Mouse (Mus musculus): ENCODE results near the gene Hist1h2ap.
"Not testable (repeated sequence)": the region's sequence is repeated elsewhere in the genome, so short reads cannot be mapped to it uniquely, and the experiment has no call there.

Hist1h2ap gene

GRCm38 (mm10) chr13:21833461-21833860 lies at the start of gene Hist1h2ap, which contains the start of gene Hist1h2br:
Hist1h2ap (minus strand) TSS chr13:21833507.
Hist1h2br (plus strand) TSS chr13:21833743.
- DNase-seq (ENCODE audit: low spot score in 2 of 2) = not testable (repeated sequence)

DNA sequence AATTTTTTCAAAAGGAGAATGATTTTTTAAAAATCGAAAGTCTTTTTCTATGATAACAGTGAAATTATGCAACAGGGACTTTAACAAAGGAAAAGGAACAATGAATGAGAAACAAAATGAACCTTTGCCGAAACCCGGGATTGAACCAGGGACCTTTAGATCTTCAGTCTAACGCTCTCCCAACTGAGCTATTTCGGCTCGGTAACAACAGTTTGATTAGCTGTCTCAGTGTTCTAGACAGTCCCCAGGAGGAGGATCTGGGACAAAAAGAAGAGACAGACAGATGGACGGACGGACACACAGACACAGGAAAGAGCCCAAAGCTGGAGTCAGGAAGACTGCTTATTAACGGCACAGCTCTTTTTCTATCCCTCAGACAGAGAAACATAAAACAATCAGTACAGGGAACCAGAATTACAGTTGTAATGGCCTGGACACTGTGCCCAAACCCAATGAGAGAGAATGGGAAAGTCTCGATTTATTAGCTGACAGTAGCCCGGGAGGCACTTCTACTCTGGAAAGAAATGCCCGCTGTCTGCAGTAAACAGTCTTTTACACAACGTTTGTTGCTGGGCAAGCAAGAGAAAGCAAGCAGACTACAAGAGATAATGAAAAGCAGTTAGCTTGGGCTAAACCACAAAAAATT lies 49.6 kb upstream of the Hist1h2ap start:
- peak in 1 of 2 experiments; percentile 71 for DNase-seq (ENCODE audit: low spot score in 2 of 2)

DNA sequence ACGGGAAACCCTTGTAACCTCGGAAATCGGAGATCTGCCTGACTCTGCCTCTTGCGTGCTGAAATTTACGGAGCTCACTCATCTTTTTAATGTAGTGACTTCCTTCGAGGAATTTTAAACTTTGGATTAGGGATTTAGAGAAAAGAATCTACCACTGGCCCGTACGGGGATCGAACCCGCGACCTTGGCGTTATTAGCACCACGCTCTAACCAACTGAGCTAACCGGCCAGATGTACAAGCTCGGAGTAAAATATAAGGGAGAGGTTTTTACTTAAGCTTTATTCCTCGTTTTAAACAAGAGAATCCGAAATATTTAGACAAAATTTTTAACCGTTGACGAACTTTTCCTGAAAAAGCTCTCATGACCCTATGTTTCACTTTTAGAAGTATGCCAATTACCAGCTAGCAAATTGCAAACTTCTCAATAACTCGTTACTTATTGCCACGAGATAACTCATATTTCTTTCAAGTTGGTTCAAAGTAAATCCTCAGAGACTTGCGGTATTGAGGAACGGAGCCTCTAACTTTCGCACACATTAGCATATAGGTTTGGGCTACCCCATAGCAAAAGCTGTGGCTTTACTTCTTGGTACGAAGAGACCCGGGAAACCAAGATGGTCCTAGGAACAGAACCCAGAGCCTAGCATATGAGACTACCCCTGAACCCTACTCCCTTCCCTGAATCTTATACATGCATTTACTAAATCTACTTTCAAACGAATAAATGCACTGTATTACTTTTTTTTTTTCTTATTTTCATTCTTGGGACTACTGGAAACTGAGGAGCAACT lies 48.8 kb upstream of the Hist1h2ap start:
- DNase-seq (ENCODE audit: low spot score in 2 of 2) = peak in 1 of 2 experiments; percentile 58

- no peak for DNase-seq (ENCODE audit: low spot score in 2 of 2)
Observed at GRCm38 (mm10) chr13:21880735-21881134, 47.4 kb upstream of the Hist1h2ap start.

GRCm38 (mm10) chr13:21865503-21865902 lies 32.2 kb upstream of the Hist1h2ap start:
- not testable (repeated sequence) for DNase-seq (ENCODE audit: low spot score in 2 of 2)

GRCm38 (mm10) chr13:21861608-21862007 lies 28.3 kb upstream of the Hist1h2ap start:
- DNase-seq (ENCODE audit: low spot score in 2 of 2) = no peak

GRCm38 (mm10) chr13:21855698-21856162 lies 22.4 kb upstream of the Hist1h2ap start:
- peak; percentile 18 to 79 for DNase-seq (ENCODE audit: low spot score in 2 of 2)

DNA sequence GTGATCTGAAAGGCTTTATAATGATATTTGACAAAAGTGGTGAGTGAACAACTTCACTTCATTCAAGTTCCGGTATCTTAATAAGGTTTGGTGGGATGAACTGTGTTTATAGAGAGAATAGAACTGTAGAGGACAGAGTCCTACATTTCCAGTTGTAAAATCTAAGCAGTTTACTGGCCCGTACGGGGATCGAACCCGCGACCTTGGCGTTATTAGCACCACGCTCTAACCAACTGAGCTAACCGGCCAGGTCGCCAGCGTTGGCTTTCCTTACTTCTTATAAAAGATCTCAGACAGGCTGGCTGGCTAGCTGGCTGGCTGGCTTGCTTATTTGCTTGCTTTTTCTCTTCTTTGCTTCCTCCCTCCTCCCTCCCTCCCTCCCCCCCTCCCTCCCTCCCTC lies 21.8 kb upstream of the Hist1h2ap start:
- peak; percentile 22 to 91 for DNase-seq (ENCODE audit: low spot score in 2 of 2)

DNA sequence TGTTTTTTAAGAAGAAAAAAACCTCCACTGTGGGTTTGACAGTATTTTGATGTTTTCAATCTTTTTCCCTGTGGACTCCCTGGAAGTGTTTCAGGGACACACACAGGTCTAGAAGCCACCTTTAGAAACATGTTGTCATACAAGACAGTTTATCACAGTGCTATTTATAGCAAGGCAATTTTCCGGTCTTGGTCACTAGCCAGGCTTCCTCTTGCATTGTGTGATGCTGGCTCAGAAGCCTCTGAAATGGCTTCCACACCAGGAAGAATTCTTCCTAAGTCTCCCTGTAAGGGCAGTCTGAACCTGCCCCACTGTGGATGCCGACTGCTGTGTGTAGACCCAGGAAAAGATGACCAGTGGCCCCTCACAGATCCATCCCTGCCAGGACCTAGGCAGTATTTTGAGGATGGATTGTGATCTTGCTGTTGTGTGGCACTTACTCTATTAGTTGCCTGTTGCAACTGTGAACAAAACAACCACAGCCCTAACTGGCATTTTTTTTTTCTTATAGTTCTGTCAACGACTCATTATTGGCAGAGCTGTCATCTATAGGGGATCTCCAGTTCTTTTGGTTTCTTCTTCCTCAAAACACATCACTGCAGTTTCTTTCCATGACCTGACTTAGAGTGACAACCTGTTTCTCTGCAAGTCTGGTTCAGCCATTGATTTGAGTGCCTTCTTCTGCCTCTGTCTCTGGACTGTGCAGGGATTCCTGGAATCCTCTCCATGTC lies 19.1 kb upstream of the Hist1h2ap start:
- DNase-seq (ENCODE audit: low spot score in 2 of 2) = no peak

DNA sequence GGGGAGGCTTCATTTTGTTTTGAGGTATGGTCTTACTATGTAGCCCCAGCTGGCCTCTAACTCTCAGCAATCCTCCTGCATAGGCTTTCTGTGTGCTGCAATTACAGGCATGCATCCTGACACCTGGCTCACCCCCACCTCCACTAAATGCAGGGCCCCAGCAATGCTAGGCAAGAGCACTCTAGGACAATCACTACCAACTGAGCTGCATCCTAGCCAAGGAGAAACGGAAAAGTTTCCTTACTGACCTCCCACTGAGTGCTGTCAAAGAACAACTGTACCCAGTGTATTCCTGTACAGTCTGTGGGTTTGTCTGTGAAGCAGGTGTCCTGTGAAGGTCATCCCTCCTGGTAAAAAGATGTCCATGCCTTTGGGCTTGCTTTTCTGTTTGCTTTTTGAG lies 17.4 kb upstream of the Hist1h2ap start:
- not testable (repeated sequence) for DNase-seq (ENCODE audit: low spot score in 2 of 2)

DNA sequence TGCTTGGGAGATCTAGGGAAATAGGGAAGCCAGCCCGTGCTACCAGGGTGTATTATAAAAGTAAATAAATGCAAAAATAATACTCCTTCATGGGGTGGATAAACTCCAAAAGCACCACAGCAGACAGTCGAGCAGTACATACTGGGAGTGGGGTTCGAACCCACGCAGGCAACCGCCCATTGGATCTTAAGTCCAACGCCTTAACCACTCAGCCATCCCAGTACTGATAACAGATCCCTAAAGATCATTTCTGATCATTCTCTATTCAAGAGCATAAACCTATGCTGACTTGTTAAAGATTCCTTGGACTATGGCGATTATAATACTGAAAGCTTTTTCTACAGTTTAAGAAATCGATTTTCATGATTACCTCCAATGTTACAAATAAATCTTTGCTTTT lies 14.6 kb upstream of the Hist1h2ap start:
- DNase-seq (ENCODE audit: low spot score in 2 of 2) = no peak

DNA sequence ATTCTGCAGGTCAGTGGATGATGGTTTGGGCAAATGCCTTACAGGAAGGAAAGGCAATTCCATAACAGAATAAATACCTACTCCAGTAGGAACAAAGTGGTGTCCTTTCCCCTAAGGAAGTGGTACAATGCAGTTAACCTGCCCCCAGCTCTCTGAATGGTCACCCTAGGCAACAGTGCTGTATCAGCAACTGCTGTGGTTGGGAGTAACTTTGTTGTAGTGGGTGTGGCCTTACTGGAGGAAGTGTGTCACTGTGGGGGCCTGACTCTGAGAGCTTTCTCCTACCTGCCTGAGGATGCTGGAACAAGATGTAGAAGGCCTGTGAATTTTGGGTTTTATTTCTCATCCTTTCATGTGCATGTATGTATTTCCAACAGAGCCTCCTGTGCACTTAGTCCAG lies 13.0 kb upstream of the Hist1h2ap start:
- DNase-seq (ENCODE audit: low spot score in 2 of 2) = not testable (repeated sequence)

DNA sequence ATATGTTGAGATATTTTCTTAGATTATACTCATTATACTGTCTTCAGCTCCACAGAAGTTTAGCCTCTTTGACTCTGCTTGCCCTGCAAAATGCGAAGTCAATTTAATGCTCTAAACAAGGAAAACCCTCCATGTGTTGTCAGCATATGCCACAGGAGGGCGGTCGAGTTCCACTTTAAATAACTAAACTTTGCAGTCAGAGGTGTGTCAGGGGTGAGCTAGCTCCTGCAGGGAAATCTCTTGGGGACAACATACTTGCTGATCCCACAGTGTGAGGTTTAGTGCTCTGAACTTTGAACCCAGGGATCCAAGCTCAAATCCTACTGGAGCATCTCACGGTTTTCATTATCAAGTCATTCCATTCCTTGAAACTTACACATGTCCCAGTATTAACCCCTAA lies 7.2 kb upstream of the Hist1h2ap start:
- DNase-seq (ENCODE audit: low spot score in 2 of 2) = not testable (repeated sequence)

GRCm38 (mm10) chr13:21831418-21832394 lies 1.6 kb downstream of the Hist1h2ap start, which contains the start of gene Hist1h4n:
Hist1h4n (minus strand) TSS chr13:21832196.
- DNase-seq (ENCODE audit: low spot score in 2 of 2) = peak in 1 of 2 experiments; percentile 64

DNA sequence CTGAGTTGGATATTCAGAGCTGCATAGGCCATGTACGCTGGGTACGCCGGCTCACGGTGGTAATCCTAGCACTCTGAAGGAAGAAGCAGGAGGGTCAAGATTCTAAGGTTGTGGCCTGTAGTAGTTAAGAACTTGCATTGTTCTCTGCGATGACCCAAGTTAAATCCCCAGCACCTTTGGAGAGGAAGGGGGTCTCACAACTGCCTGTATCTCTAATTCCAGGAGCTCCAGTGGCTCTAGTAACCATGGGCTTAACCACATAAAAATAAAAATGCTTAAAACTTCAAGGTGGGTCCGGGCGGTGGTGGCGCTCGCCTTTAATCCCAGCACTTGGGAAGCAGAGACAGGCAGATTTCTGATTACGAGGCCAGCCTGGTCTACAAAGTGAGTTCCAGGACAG lies 3.0 kb downstream of the Hist1h2ap start:
- no peak for DNase-seq (ENCODE audit: low spot score in 2 of 2)

- DNase-seq (ENCODE audit: low spot score in 2 of 2) = no peak
Observed at GRCm38 (mm10) chr13:21828511-21828910, 4.8 kb downstream of the Hist1h2ap start.

DNA sequence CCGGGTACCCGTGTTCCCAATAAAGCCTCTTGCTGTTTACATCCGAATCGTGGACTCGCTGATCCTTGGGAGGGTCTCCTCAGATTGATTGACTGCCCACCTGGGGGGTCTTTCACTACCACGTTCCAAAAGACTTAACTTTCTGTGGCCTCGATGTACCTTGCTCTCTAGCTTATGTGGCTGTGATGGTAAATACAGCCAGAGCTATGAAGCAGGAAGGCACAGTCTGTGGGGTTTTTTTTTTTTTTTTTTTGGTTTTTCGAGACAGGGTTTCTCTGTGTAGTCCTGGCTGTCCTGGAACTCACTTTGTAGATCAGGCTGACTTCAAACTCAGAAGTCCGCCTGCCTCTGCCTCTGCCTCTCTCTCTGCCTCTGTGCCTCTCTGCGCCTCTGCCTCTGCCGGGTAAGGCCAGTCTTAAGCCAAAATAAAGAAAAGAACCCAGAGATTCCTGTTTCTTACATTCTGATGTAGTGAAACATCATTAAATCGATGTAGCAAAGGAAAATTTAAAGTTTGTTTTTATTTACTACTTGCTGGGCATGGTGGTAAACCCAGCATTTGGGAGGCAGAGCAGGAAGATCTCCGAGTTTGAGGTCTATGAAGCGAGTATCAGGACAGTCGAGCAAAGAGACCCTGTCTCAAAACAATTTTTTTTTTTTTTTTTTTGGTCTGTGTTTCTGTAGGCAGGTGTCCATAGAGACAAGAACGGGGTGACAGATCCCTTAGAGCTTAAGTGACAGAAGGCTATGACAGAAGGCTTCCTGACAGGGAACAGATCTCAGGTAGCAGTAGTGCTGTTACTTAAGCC lies 13.0 kb downstream of the Hist1h2ap start:
- not testable (repeated sequence) for DNase-seq (ENCODE audit: low spot score in 2 of 2)

- not testable (repeated sequence) for DNase-seq (ENCODE audit: low spot score in 2 of 2)
Observed at GRCm38 (mm10) chr13:21812092-21812491, 21.2 kb downstream of the Hist1h2ap start.

DNA sequence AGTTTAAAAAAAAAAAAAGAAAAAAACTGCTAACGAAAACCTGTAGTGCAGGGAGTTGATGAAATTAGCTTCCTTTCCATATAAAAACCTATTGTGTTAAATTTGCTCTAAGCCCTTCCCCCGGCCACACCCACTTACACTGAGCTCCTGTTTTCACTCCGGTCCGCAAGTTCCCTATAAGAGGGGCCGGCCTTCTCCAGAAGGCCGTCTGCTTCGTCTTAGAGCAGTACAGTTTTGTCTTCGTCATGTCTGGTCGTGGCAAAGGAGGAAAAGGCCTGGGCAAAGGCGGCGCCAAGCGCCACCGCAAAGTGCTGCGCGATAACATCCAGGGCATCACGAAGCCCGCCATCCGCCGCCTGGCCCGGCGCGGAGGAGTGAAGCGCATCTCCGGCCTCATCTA lies 21.8 kb downstream of the Hist1h2ap start, which contains the start of gene Hist1h4m:
TSS of gene Hist1h4m (plus strand) at position 208 of the 400 bp plus-strand sequence.
- DNase-seq (ENCODE audit: low spot score in 2 of 2) = peak; percentile 23 to 67

GRCm38 (mm10) chr13:21811074-21811473 lies 22.2 kb downstream of the Hist1h2ap start:
- DNase-seq (ENCODE audit: low spot score in 2 of 2) = not testable (repeated sequence)

All from left cerebral cortex, adult 9 months (tissue).